Mouse (Mus musculus) granulocyte monocyte progenitor cell, adult 5-6 weeks (primary cell): ENCODE results near the gene Tmem88b. TPM values are rescaled to one million over a fixed set of nuclear protein-coding genes. Genes with fewer than 3 reads are reported as not detected.
A peak's percentile ranks its signal among the peaks of the same experiment; 100 is the strongest.
"Not testable (repeated sequence)": the region's sequence is repeated elsewhere in the genome, so short reads cannot be mapped to it uniquely, and the experiment has no call there.

Source experiments
- ATAC-seq: replicated peaks from 2 replicates; pipeline ENCODE4 v1.8.0; 2016; ENCODE audit warnings: mild to moderate bottlenecking, moderate TSS enrichment, inconsistent platforms; ENCODE audit not compliant: poor library complexity, severe bottlenecking
- total RNA-seq, 2 experiments: library from RNA; stranded (forward) in 1 of 2; stranded (reverse) in 1 of 2; fragments of 200-712, 200-1000 nt in 1 of 2; fragments of >200 nt in 1 of 2; fragmentation: Nextera tagmentation in 1 of 2; gene quantifications; 2 replicates each; pipeline ENCODE4 v1.2.3; 2014 to 2017

Gene Tmem88b
- total RNA-seq, 2 experiments from 2014 or later, result not detected

DNA sequence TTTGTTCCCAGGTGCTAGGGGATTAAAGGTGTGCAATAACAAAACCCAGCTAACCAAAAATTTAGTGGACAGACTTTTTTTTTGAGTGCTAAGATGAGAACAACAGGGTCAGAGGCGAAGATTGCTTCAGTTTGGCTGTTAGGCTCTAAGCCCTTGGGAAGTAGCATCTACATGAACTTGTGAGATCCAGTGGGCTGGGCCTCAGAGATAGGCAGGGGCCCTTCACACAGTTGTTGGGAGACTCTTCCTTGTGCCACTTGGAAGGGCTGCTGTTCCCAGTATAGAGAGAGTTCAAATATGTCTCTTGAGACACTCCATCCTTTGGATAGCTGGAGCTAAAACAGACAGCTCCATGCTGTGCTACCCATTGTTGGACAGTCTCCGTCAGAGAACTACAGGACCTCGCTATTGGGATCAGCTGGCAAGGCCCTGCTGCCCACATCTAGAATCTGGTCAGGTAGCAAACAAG lies 4.4 kb upstream of the Tmem88b start, which contains the start of gene Ankrd65:
Gene Ankrd65 (plus strand): TSS at position 419 of the 469 bp plus-strand sequence.
- ATAC-seq, result no peak

- not testable (repeated sequence) for ATAC-seq
Measured at GRCm38 (mm10) chr4:155788833-155789232, 3.2 kb upstream of the Tmem88b start.

- no peak for ATAC-seq
Measured at GRCm38 (mm10) chr4:155788300-155788699, 2.6 kb upstream of the Tmem88b start.

GRCm38 (mm10) chr4:155785246-155785645 lies 428 bp downstream of the Tmem88b start:
- no peak for ATAC-seq

GRCm38 (mm10) chr4:155784081-155784701 lies 1.5 kb downstream of the Tmem88b start:
- peak; percentile 82 for ATAC-seq

DNA sequence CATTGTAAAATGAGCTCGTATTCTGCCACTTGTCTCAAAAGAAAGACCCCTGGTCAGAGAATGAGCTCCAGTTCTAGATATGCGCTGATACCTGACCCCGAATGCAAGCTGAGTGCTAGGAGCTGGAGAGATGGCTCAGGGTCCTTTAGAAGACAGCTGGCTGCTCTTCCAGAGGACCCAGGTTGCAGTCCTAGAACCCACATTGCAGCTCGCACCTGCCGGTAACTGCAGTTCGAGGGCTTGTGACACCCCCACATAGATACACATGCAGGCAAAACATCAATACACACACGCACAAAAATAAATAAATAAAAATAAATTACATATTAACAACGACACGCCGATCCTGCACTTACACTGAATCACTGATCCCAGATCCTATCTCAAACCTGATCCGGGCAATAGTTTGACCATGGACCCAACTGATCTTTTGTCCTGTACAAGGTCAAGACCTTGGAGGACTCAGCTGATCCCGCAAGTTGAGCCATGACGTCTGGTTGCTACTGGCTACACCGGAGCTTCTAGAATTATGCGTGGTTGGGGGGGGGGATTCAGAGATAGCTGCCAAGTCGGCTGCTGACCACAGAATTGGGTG lies 2.1 kb downstream of the Tmem88b start:
- no peak; the same call in 1 of the 2 replicates for ATAC-seq

GRCm38 (mm10) chr4:155780895-155781294 lies 4.8 kb downstream of the Tmem88b start:
- no peak for ATAC-seq

DNA sequence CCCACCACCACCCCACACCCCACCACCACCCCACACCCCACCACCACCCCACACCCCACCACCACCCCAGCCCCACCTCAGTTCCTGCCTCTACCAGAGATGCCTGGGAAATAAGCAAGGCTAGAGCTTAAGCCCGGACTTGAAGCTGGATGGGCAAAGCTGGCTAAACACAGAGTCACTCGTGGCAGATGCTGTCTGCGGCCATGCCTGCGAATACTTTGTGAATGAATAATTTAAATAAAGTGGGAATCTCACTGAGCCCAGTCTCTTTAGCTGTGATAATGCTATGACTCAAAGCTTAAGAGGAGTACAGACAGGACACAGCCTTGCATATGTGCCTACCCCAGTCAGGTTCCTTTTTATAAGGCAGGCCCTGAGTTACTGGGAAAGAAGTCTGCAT lies 6.2 kb downstream of the Tmem88b start:
- no peak for ATAC-seq

GRCm38 (mm10) chr4:155777816-155778215 lies 7.9 kb downstream of the Tmem88b start:
- ATAC-seq, result no peak

- no peak for ATAC-seq
Measured at GRCm38 (mm10) chr4:155776704-155777335, 8.9 kb downstream of the Tmem88b start.

GRCm38 (mm10) chr4:155775855-155776254 lies 9.8 kb downstream of the Tmem88b start:
- ATAC-seq, result no peak

- peak; percentile 42 for ATAC-seq
Measured at GRCm38 (mm10) chr4:155774971-155775740, 10.5 kb downstream of the Tmem88b start.

DNA sequence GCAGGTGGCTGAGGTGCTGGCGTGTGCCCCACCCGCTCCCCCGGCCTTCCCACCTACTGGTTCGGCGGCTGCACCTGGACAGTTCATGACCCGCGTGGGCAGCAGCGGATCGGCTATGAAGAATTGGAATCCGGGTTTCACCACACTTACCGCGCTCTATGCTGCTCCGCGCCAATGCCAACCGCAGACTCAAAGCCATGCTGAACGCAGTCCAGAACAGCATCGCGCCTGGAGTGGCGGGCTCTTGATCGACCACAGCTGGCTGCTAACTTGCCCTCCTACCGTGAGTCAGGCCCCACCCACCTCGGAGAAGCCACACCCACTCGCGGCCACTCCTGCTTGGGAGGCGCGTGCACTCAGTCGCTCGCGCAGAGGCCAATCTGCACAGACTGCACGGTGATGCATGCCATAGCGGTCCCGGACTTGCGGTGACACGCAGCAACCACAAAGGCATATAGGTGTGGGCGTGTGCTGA lies 11.4 kb downstream of the Tmem88b start, which contains the start of gene Vwa1:
Gene Vwa1 (minus strand): TSS at position 419 of the 475 bp plus-strand sequence.
- peak; percentile 74 for ATAC-seq

DNA sequence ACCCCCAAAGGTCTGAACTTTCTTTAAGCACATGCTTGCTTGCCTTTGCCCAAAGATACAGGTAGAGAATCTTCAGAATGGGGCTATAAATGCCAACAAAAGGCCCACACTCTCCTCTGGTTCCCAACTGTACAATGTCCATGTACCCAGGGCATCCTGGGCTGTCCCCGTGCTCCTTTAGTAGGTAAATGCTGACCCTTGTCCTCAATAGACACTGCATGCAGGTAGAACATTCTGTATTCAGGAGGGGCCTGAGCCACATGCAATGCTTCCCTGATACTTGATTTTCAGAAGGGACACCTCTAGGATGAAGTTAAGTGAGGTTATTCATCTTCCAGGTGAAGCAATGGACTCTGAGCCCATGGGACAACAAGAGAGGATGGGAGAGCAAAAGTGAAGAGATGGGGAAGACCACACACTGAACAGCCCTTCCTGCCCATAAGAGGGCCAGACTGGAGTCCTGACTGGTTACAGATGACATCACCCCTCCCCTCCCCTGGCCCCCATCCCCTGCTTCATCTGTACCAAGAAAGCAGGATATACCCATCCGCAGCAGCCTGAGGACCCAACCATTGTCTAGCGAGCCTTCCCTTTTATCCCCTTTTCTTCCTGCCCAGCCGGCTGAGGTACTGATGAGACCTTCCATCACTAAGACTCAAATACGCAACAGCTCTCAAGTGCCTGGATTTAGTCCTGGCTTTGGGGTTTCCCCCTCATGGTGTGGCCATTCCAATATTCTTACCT lies 12.2 kb downstream of the Tmem88b start:
- ATAC-seq, result no peak

GRCm38 (mm10) chr4:155772786-155773185 lies 12.9 kb downstream of the Tmem88b start:
- no peak for ATAC-seq

- ATAC-seq, result no peak
Measured at GRCm38 (mm10) chr4:155771706-155772105, 14.0 kb downstream of the Tmem88b start.

GRCm38 (mm10) chr4:155770626-155771025 lies 15.0 kb downstream of the Tmem88b start:
- no peak for ATAC-seq

- ATAC-seq, result peak; percentile 78
Measured at GRCm38 (mm10) chr4:155769880-155770512, 15.7 kb downstream of the Tmem88b start.

DNA sequence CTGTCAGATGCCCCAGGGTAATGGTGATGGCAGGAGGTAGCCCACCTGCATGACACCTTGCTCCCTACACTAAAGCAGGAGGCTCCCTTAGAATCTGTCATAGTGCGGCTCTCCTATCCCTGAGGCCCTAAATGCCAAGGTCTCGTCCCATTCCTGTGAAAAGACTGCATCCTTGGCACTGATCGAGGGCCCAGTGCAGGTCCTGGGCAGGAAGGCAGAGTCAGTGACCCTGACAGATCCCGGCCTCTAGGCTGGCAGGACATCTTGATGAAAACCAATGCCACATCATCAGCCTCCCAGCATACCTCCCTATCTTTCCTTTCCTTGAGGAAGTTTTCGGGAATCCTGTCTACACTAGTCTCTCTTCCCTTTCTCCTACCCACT lies 16.2 kb downstream of the Tmem88b start:
- ATAC-seq, result no peak
